23 mouse cellular contexts compared by ENCODE assay signal in genomic region chr2:30490384-30490783, GRCm38 (mm10). TPM values are rescaled to one million over a fixed set of nuclear protein-coding genes. Genes with fewer than 3 reads are reported as not detected.
DNase-seq lines count a peak whose midpoint lies in the region; ATAC-seq and TF ChIP-seq lines count a peak whose summit lies in the region.
"Had no signal": no experiment of that assay in that cellular context is flagged by ENCODE, and none has a peak within 500 bp of the region (broad histone marks: within the 10 kb centered on the region; RNA-seq: fewer than 3 reads in every experiment).

No protein-coding gene starts in this region.

- TF ChIP-seq POLR2A in CH12.LX (IDR thresholded peaks at IDR 0.05; ENCODE audit: low read depth, low read length) = no peak

- H3K27me3 ChIP-seq in CH12.LX (replicated peaks) = peaks cover 5% of the 10 kb centered on the region
- H3K27me3 ChIP-seq: embryonic facial prominence, embryonic 12.5 days; forebrain, embryonic 13.5 days; forebrain, embryonic 15.5 days had no signal

- no peak overlapping the region for H3K27ac ChIP-seq in CH12.LX (ENCODE audit: insufficient read depth, low read depth)
- H3K27ac ChIP-seq: embryonic facial prominence, embryonic 10.5 days; embryonic facial prominence, embryonic 12.5 days; forebrain, embryonic 13.5 days; forebrain, embryonic 15.5 days had no signal

- H3K9me3 ChIP-seq in CH12.LX (replicated peaks; ENCODE audit: low read length) = no peaks in the 10 kb centered on the region
- H3K9me3 ChIP-seq: embryonic facial prominence, embryonic 10.5 days; embryonic facial prominence, embryonic 12.5 days; forebrain, embryonic 13.5 days; forebrain, embryonic 15.5 days had no signal

- peak; percentile 59 for TF ChIP-seq EP300 in CH12.LX (IDR thresholded peaks at IDR 0.05; ENCODE audit: low read length)

- no peak for TF ChIP-seq RAD21 in CH12.LX (IDR thresholded peaks at IDR 0.05; ENCODE audit: low read depth, low read length)

- peak; percentile 60 for ATAC-seq in granulocyte monocyte progenitor cell, adult 5-6 weeks (replicated peaks; ENCODE audit: poor library complexity, severe bottlenecking)
- ATAC-seq: CD4-positive, CD25-positive, alpha-beta regulatory T cell, adult 4 months; forebrain, embryonic 13.5 days; forebrain, embryonic 15.5 days; forebrain, postnatal 0 days had no signal

- DNase-seq in A20 (ENCODE audit: low read depth, low spot score) (peak; percentile 53), CH12.LX (ENCODE audit: extremely low read depth) (no peak)
- DNase-seq in gastrocnemius, adult 18-20 months (ENCODE audit: low spot score) = no peak
- DNase-seq in layer of hippocampus, adult 11-12 months (ENCODE audit: low spot score) = no peak
- DNase-seq in right cerebral cortex, postnatal 4 days = no peak
- DNase-seq: adrenal gland, adult 2 months; adrenal gland, postnatal 10 days; adrenal gland, postnatal 25 days; B cell, adult 2 months; cerebellum, adult 11 months; cerebellum, adult 18-20 months; cerebellum, adult 8-10 months; cerebellum, adult 9-11 months; cerebellum, postnatal 14 days; cerebellum, postnatal 36 days; forebrain, postnatal 0 days had no signal

- no peaks in the 10 kb centered on the region for H3K36me3 ChIP-seq in CH12.LX (replicated peaks in 1 of 2; ENCODE audit: control insufficient read depth in 1 of 2, insufficient read depth in 1 of 2, low read length in 1 of 2)
- H3K36me3 ChIP-seq: embryonic facial prominence, embryonic 10.5 days; embryonic facial prominence, embryonic 12.5 days; forebrain, embryonic 15.5 days had no signal

- H3K4me2 ChIP-seq in CH12.LX (ENCODE audit: insufficient read depth, low read depth, poor library complexity, severe bottlenecking) = no peak overlapping the region
- H3K4me2 ChIP-seq: embryonic facial prominence, embryonic 12.5 days; forebrain, embryonic 13.5 days; forebrain, embryonic 15.5 days had no signal

- no peak overlapping the region for H3K4me3 ChIP-seq in CH12.LX (replicated peaks in 1 of 3; ENCODE audit: low read depth in 2 of 3, low read length in 2 of 3, poor library complexity in 1 of 3)
- H3K4me3 ChIP-seq: embryonic facial prominence, embryonic 10.5 days; embryonic facial prominence, embryonic 12.5 days; forebrain, embryonic 13.5 days; forebrain, embryonic 15.5 days had no signal

- peaks cover 11 to 31% of the 10 kb centered on the region in 2 experiments for H3K4me1 ChIP-seq in CH12.LX (ENCODE audit: control insufficient read depth in 1 of 2, insufficient read depth in 2 of 2)
- H3K4me1 ChIP-seq: forebrain, embryonic 13.5 days; forebrain, embryonic 15.5 days had no signal

- dilution Hi-C loops in CH12.LX (cut with MboI; ENCODE audit: extremely low pct_ligation_motif_present, extremely low pct_unique_long_range_greater_than_20kb, low sequenced_read_pairs) = no loop called here

- in situ Hi-C loops in CH12.LX (cut with MboI; ENCODE audit: low pct_ligation_motif_present, low pct_unique_long_range_greater_than_20kb, low sequenced_read_pairs) = no loop called here

- H3K79me2 ChIP-seq in CH12.LX (replicated peaks; ENCODE audit: control insufficient read depth, extremely low read depth, insufficient read depth, poor library complexity, severe bottlenecking) = no peaks in the 10 kb centered on the region

- no peak for TF ChIP-seq CTCF in CH12.LX (conservative IDR thresholded peaks at IDR 0.05 in 1 of 2, IDR thresholded peaks at IDR 0.05 in 1 of 2; ENCODE audit: low read depth in 2 of 2, low read length in 2 of 2)

- no peak overlapping the region for H3K9ac ChIP-seq in CH12.LX (ENCODE audit: insufficient read depth, low read depth)
- H3K9ac ChIP-seq: embryonic facial prominence, embryonic 12.5 days; forebrain, embryonic 13.5 days; forebrain, embryonic 15.5 days; forebrain, postnatal 0 days had no signal

TF ChIP-seq in CH12.LX, 34 proteins besides CTCF, POLR2A, EP300 and RAD21:
- TF ChIP-seq MEF2A (IDR thresholded peaks at IDR 0.05; ENCODE audit: borderline replicate concordance, low read depth, low read length) (no peak), IRF4 (IDR thresholded peaks at IDR 0.05; ENCODE audit: low read depth, low read length) (peak; percentile 89)
TF ChIP-seq in CH12.LX: peak in this region for 1.

RNA-seq across cellular contexts. Expression of gene Ier5l, which starts 16.4 kb away (rescaled TPM):
- total RNA-seq in CH12.LX (2012; rRNA removed) (0.98 and 1.1 TPM in 2 replicates), CH12.LX (2014; rRNA removed) (0.22 and 0.51 TPM in 2 replicates)
- 0.31 and 0.33 TPM in 2 replicates for polyA plus RNA-seq in CH12.LX (2012; ENCODE audit: insufficient read length, low read depth)
- total RNA-seq in granulocyte monocyte progenitor cell, adult 5-6 weeks (2014; fragmentation: Nextera tagmentation) = not detected in 2 replicates
- total RNA-seq in granulocyte monocyte progenitor cell, adult 5-6 weeks (2017) = 0.56 and 3.2 TPM in 2 replicates
- total RNA-seq in gastrocnemius, adult 18-20 months (2021) = 1 to 10 TPM; 1.0 to 1.7 TPM
- total RNA-seq: MEL had no signal
